Mouse (Mus musculus): ENCODE data around the gene Eif4g1.

DNA sequence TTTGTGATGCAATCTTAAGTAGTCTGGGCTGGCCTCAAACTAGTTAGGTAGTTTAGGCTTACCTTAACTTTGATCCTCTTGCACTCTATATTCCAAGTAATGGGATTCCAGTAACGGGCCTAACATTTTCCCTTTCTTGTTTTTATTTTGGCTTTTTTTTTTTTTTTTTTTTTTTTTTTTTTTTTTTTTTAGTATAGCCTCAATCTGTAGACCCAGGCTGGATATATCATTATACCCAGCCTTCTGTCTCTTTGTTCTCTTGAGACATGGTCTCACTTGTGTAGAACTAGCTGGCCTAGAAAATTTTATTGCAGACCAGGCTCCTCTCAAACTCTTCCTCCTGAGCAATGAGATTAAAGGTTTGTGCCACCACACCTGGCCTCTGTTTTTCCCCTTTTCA, 23.5 kb downstream of the Eif4g1 start:
- TF ChIP-seq GATA1 (IDR thresholded peaks at IDR 0.05; ENCODE audit: borderline replicate concordance, low read length) (no peak), FLI1 (IDR thresholded peaks at IDR 0.05; ENCODE audit: low read length) (no peak)

Measured in megakaryocyte, embryonic 14.5 days (primary cell).